Mouse (Mus musculus) naive thymus-derived CD4-positive, alpha-beta T cell, adult 5 months (primary cell): ENCODE measurements around the gene Vcp. TPM values are rescaled to one million over a fixed set of nuclear protein-coding genes. Genes with fewer than 3 reads are reported as not detected.

Experiments
- polyA plus RNA-seq: library from polyadenylated mRNA; unstranded; fragments of 100-300 nt; shearing (Covaris generic); gene quantifications from one replicate; pipeline ENCODE4 v1.2.1, GENCODE M21; 2017

The Vcp gene
- 266 TPM for polyA plus RNA-seq

GRCm38 (mm10) chr4:43000141-43000986 lies at the start of gene Vcp:
Gene Vcp, minus strand, starts transcription at chr4:43000507.

DNA sequence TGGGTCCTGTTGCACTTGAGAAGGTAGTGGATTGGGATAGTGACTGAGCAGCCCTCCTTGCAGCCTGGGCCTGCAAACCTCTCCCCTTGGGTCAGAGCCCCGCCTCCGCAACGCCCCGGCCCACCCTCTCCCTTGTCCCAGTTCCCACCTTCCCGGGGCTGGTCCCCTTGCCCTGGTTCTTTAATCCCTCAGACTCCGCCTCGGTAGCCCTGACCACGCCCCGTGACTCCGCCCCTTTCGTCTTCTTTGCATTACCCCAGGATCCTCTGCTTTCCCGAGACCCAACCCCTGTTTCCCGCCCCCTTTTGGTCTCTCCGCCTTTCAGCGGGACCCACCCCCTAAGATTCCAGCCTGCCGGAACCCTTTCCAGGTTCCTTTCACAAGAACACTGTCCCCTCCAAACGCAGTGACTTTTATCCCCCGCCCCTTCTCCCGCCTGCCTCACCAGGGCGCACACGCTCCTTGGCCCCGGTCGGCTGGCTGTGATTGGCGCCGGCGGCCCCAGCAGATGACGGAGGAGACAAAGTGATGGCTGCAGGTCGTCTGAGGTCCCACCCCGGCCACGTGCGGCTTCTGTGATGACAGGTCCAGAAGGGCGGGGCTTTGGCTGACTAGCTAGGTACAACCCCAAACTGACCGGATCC lies 45.5 kb upstream of the Vcp start, which contains the start of gene Fam214b:
Gene Fam214b, minus strand, starts transcription at position 562 of the 644 bp plus-strand sequence.

GRCm38 (mm10) chr4:43031237-43031995 lies 31.1 kb upstream of the Vcp start, which contains the start of gene Stoml2:
Gene Stoml2, minus strand, starts transcription at chr4:43031710.

DNA sequence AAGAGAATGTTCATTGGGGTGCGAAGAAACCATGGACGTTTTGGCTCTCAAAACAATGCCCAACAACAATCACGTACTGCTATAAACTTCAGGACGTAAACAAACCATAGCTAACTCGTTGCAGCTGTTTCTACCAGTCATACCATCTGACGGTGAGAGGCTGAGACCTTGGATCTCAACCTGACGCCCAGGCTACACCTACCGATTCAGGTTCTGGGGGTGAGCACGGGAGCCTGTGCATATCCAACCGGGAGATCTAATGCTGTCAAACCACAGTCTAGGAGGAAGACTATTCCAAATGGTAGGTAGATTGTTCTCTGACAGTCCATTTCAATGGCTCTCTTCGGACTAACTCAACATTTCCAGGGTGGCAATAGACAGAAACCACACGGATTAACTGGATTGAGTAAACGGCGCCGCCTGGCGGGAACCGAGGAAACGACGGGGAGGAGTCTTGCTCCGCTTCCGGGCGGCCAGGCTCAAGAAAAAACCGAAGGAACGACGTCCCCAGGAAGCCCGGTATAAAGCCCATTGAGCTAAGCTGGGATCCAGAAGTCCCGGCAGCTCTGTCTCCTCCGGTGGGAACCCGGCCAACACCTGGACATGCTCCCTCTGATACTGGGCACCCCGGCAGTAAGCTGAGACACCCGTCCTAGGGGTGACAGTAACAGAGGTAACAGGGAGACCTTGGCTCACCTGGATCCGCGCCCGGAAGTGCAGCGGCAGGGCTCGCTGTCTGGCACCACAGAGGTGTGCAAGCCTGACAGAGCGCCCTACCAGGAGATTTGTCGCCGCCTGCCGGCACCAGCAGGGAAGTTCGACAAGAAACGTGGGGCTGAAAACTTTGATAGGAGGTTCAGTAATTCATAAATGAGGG lies 25.0 kb upstream of the Vcp start, which contains the start of gene Pigo:
Gene Pigo, minus strand, starts transcription at position 736 of the 877 bp plus-strand sequence.

GRCm38 (mm10) chr4:43010161-43011038 lies 10.1 kb upstream of the Vcp start, which contains the start of gene Fancg:
Gene Fancg, minus strand, starts transcription at chr4:43010506.

GRCm38 (mm10) chr4:42969304-42969703 lies 31.0 kb downstream of the Vcp start, which contains the start of gene 1700022I11Rik:
Gene 1700022I11Rik, plus strand, starts transcription at chr4:42969604.

GRCm38 (mm10) chr4:42949676-42950051 lies 50.6 kb downstream of the Vcp start, which contains the start of gene Dnajb5:
Gene Dnajb5, plus strand, starts transcription at chr4:42949814.

Other genes with a start within 250 kb of the Vcp start
- gene Ccl19, start 243.9 kb downstream of the Vcp start, polyA plus RNA-seq = not detected
- gene Ccl21a, start 226.5 kb downstream of the Vcp start, polyA plus RNA-seq = not detected
- not detected for gene Fam205a1, start 146.6 kb downstream of the Vcp start, polyA plus RNA-seq
- not detected for gene Gm12394, start 143.7 kb downstream of the Vcp start, polyA plus RNA-seq
- not detected for gene Fam205c, start 126.3 kb downstream of the Vcp start, polyA plus RNA-seq
- gene Phf24, start 83.8 kb downstream of the Vcp start, polyA plus RNA-seq = not detected
- gene Dnajb5, start 50.7 kb downstream of the Vcp start, polyA plus RNA-seq = 38.1 TPM
- not detected for gene 1700022I11Rik, start 30.9 kb downstream of the Vcp start, polyA plus RNA-seq
- gene Fancg, start 10.0 kb upstream of the Vcp start, polyA plus RNA-seq = 19.4 TPM
- 53.9 TPM for gene Pigo, start 25.3 kb upstream of the Vcp start, polyA plus RNA-seq
- gene Stoml2, start 31.2 kb upstream of the Vcp start, polyA plus RNA-seq = 70.0 TPM
- gene Fam214b, start 45.7 kb upstream of the Vcp start, polyA plus RNA-seq = 2.4 TPM
- gene Unc13b, start 58.4 kb upstream of the Vcp start, polyA plus RNA-seq = 0.42 TPM